Mouse (Mus musculus): ENCODE data around the gene Pabpc1l. TPM values are rescaled to one million over a fixed set of nuclear protein-coding genes. Genes with fewer than 3 reads are reported as not detected.

The Pabpc1l gene
- polyA plus RNA-seq, 1 experiment from 2014 or later = 1.5 TPM

DNA sequence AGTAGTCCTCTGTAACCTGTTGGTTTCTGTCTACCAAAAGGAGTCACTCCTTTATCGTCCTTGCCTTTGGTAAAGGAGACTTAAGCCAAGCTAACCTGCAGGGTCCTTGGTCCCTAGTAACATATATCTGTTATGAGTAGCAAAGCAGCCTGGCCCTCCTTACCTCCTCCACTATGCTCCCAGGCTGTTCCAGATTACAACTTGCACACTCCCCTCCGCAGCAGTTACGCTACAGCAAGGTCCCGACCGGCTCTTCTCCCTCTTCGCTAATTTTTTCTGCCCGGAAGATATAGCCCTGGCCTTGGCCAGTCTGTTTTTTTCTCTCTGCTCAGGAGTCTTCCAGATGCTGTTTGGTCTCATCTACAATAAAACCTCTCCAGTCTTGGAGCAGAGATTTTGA is 47.9 kb downstream of the Pabpc1l start:
- Histone ChIP-seq H3K36me3 (ENCODE audit: control insufficient read depth, insufficient read depth, low read length) (no peaks in the 10 kb centered on the region), H3K4me1 (ENCODE audit: control insufficient read depth, insufficient read depth, low read length) (peaks cover 12% of the 10 kb centered on the region), H3K27ac (ENCODE audit: low read depth, low read length) (no peak overlapping the region), H3K27me3 (ENCODE audit: control insufficient read depth, insufficient read depth, low read length) (no peaks in the 10 kb centered on the region), H3K9ac (ENCODE audit: low read length) (no peak overlapping the region), H3K4me3 (ENCODE audit: low read depth, low read length) (no peak overlapping the region), H3K9me3 (ENCODE audit: control insufficient read depth, low read length) (no peaks in the 10 kb centered on the region), H3K4me2 (ENCODE audit: low read depth) (no peak overlapping the region)
- no peak for ATAC-seq (ENCODE audit: insufficient read depth, low FRiP score, low TSS enrichment)
- no peak for DNase-seq (ENCODE audit: low spot score)
- 78% methylated on average over 7 of the region's 7 CpGs for WGBS

DNA sequence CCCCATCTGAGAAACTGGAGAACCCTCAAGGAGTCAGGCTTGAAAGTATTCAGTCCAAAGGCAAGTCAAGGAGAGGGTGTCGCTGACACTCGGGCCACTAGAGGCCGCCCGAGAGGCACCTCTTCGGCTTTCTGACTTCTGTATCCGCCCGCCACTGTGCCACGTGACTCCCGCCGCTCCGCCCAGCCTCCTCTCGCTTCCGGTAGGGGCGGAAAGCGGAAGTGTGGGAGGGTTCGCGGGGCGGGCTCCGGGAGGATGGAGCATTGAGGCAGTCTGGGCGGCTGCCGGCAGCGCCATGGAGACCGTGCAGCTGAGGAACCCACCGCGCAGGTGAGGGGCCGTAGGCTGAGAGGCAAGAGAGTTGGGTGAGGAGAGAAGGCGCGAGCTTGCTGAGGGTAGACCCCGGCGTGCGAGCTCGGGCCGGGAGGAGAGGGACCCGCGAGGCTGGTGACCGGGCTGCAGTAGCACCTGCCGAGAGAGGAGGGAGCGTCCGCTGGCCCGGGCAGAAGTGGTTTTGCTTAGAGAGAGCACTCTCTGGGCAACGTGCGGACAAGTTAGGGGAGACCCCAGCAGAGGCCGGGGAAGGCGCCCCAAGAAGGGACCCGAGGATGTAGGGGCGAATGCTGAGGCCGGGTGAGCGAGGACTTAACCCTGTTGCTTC is 48.8 kb downstream of the Pabpc1l start:
- peak; percentile 72 for ATAC-seq (ENCODE audit: insufficient read depth, low FRiP score, low TSS enrichment)
- Histone ChIP-seq H3K27me3 (ENCODE audit: control insufficient read depth, insufficient read depth, low read length) (no peaks in the 10 kb centered on the region), H3K27ac (ENCODE audit: low read depth, low read length) (no peak overlapping the region), H3K4me2 (ENCODE audit: low read depth) (peak overlapping the region; percentile 80), H3K36me3 (ENCODE audit: control insufficient read depth, insufficient read depth, low read length) (no peaks in the 10 kb centered on the region), H3K4me3 (ENCODE audit: low read depth, low read length) (peak overlapping the region; percentile 73), H3K9ac (ENCODE audit: low read length) (peak overlapping the region; percentile 65), H3K9me3 (ENCODE audit: control insufficient read depth, low read length) (no peaks in the 10 kb centered on the region), H3K4me1 (ENCODE audit: control insufficient read depth, insufficient read depth, low read length) (peaks cover 12% of the 10 kb centered on the region)
- WGBS = under 1% methylated on average over 48 of the region's 48 CpGs
- peak; percentile 98 for DNase-seq (ENCODE audit: low spot score)

DNA sequence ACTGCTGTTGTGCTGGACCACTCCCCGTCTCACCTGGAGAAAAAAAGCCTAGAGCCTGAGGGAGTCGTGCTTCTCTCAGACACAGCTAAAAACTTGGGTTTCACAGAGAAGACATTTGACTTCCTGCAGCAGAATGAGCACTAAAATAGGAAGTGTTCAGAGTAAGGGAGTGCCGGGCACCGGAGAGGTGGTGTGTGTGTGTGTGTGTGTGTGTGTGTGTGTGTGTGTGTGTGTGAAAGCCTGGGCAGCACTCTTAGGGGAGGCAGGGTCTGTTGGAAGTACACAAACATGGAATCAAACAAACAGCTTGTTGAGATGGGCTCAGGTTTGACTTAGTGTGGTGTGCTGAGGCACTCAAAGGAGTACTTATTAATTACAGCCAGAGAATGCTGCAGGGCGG is 49.8 kb downstream of the Pabpc1l start:
- ATAC-seq (ENCODE audit: insufficient read depth, low FRiP score, low TSS enrichment) (no peak), DNase-seq (ENCODE audit: low spot score) (no peak)
- Histone ChIP-seq H3K27ac (ENCODE audit: low read depth, low read length) (no peak overlapping the region), H3K36me3 (ENCODE audit: control insufficient read depth, insufficient read depth, low read length) (no peaks in the 10 kb centered on the region), H3K9ac (ENCODE audit: low read length) (no peak overlapping the region), H3K4me2 (ENCODE audit: low read depth) (peak overlapping the region; percentile 80), H3K9me3 (ENCODE audit: control insufficient read depth, low read length) (no peaks in the 10 kb centered on the region), H3K4me1 (ENCODE audit: control insufficient read depth, insufficient read depth, low read length) (peaks cover 10% of the 10 kb centered on the region), H3K4me3 (ENCODE audit: low read depth, low read length) (no peak overlapping the region; the same call in 1 of the 2 replicates), H3K27me3 (ENCODE audit: control insufficient read depth, insufficient read depth, low read length) (no peaks in the 10 kb centered on the region)
- WGBS = 62% methylated on average over 5 of the region's 5 CpGs

DNA sequence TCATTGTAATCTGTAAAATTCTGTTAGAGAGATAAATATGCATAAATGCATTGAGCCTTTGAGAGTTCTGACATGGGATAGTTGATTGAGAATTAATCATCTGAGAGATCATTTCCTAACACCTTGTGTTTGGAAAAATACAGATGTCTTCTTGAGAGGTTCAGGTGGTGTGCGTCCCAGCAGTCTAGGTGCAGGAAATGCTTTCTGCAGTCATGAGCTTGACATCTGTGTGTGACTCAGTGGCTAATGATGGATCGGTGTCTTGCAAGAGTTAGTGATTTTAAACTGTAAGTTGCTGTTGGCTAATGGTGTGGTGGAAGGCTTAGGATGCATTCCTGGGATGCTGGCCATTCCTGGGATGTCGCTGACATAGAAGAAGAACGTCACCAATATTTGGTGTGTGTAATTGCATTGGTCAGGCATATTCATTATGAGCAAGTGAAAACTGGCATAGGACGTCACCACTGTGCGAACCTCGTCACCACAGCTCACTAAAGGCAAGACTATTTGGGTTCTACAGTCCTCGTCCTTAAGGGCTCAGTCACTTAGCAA is 51.7 kb downstream of the Pabpc1l start:
- Histone ChIP-seq H3K4me1 (ENCODE audit: control insufficient read depth, insufficient read depth, low read length) (peaks cover 10% of the 10 kb centered on the region), H3K27me3 (ENCODE audit: control insufficient read depth, insufficient read depth, low read length) (no peaks in the 10 kb centered on the region), H3K4me3 (ENCODE audit: low read depth, low read length) (no peak overlapping the region), H3K36me3 (ENCODE audit: control insufficient read depth, insufficient read depth, low read length) (no peaks in the 10 kb centered on the region), H3K27ac (ENCODE audit: low read depth, low read length) (no peak overlapping the region), H3K9ac (ENCODE audit: low read length) (no peak overlapping the region), H3K4me2 (ENCODE audit: low read depth) (no peak overlapping the region), H3K9me3 (ENCODE audit: control insufficient read depth, low read length) (no peaks in the 10 kb centered on the region)
- DNase-seq (ENCODE audit: low spot score) (no peak), ATAC-seq (ENCODE audit: insufficient read depth, low FRiP score, low TSS enrichment) (no peak)
- 92% methylated on average over 8 of the region's 8 CpGs for WGBS

DNA sequence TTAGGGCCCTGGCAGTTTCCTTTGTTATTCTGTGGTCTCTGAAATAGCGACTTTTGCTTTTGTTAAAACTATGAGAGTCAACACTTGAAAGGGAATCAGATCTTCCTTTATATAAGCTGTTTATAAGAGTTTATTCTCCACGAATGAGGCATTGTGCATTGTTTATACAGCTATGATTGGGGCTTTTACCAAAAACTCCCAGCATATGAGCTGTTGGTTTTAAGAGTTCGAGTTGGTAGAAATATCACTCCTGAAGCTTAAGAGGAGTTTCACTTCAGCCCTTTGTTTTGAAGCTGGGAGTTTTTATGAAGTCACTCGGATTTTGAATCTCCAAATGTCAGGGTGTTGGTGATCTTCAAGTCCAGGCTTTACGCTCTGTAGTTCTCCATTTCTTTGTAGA is 52.6 kb downstream of the Pabpc1l start:
- peaks cover 10% of the 10 kb centered on the region for H3K4me1 ChIP-seq (ENCODE audit: control insufficient read depth, insufficient read depth, low read length)
- no peaks in the 10 kb centered on the region for H3K9me3 ChIP-seq (ENCODE audit: control insufficient read depth, low read length)
- H3K4me3 ChIP-seq (ENCODE audit: low read depth, low read length) = no peak overlapping the region
- no peak overlapping the region for H3K9ac ChIP-seq (ENCODE audit: low read length)
- ATAC-seq (ENCODE audit: insufficient read depth, low FRiP score, low TSS enrichment) (no peak), DNase-seq (ENCODE audit: low spot score) (no peak)
- no peaks in the 10 kb centered on the region for H3K36me3 ChIP-seq (ENCODE audit: control insufficient read depth, insufficient read depth, low read length)
- no peaks in the 10 kb centered on the region for H3K27me3 ChIP-seq (ENCODE audit: control insufficient read depth, insufficient read depth, low read length)
- WGBS = 91% methylated on average over 5 of the region's 5 CpGs
- H3K4me2 ChIP-seq (ENCODE audit: low read depth) = no peak overlapping the region
- no peak overlapping the region for H3K27ac ChIP-seq (ENCODE audit: low read depth, low read length)

DNA sequence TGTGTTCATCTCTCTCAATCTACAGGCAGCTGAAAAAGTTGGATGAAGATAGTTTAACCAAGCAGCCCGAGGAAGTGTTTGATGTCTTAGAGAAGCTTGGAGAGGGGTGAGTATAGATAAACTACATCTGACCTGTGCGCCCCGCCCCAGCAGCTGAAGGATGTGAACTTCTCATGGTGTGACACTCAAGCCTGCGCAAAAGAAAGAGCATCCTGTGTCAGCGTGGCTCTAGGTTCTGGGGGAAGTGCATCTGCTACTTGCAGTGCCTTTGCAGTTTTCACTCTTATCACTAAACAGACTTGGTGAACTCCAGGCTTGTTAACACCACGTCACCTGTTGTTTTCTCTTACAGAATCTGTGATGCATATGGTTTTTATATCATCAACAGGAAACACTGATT is 54.2 kb downstream of the Pabpc1l start:
- no peak for ATAC-seq (ENCODE audit: insufficient read depth, low FRiP score, low TSS enrichment)
- 91% methylated on average over 6 of the region's 6 CpGs for WGBS
- DNase-seq (ENCODE audit: low spot score) = no peak

DNA sequence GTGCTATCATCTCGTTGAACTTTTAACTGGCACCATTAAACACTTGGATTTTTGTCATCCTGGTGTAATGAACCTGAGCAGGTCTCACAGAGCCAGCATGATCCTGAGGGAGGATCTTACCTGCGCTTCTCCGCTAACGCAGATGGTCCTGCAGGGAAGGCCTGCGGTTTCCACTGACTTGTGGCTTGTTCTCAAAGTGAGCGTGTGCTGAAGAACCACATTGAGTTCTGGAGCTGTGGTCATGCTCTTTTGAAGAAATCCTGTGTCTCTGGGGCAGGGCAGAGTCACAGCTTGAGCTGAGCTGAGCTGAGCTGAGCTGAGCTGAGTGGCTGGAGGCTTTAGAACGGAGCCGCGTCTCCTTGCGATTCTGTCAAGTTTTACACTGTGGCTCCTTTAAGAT is 56.3 kb downstream of the Pabpc1l start:
- Histone ChIP-seq H3K9me3 (ENCODE audit: control insufficient read depth, low read length) (no peaks in the 10 kb centered on the region), H3K4me2 (ENCODE audit: low read depth) (no peak overlapping the region), H3K9ac (ENCODE audit: low read length) (no peak overlapping the region), H3K36me3 (ENCODE audit: control insufficient read depth, insufficient read depth, low read length) (no peaks in the 10 kb centered on the region), H3K4me3 (ENCODE audit: low read depth, low read length) (no peak overlapping the region), H3K27me3 (ENCODE audit: control insufficient read depth, insufficient read depth, low read length) (no peaks in the 10 kb centered on the region), H3K27ac (ENCODE audit: low read depth, low read length) (no peak overlapping the region), H3K4me1 (ENCODE audit: control insufficient read depth, insufficient read depth, low read length) (no peaks in the 10 kb centered on the region)
- DNase-seq (ENCODE audit: low spot score) (no peak), ATAC-seq (ENCODE audit: insufficient read depth, low FRiP score, low TSS enrichment) (no peak)
- WGBS = 95% methylated on average over 10 of the region's 10 CpGs

More for the DNA sequence above, 54.2 kb downstream of the Pabpc1l start:
- Histone ChIP-seq H3K9me3 (ENCODE audit: control insufficient read depth, low read length) (no peaks in the 10 kb centered on the region), H3K27ac (ENCODE audit: low read depth, low read length) (no peak overlapping the region), H3K9ac (ENCODE audit: low read length) (no peak overlapping the region), H3K27me3 (ENCODE audit: control insufficient read depth, insufficient read depth, low read length) (no peaks in the 10 kb centered on the region), H3K4me3 (ENCODE audit: low read depth, low read length) (no peak overlapping the region), H3K36me3 (ENCODE audit: control insufficient read depth, insufficient read depth, low read length) (no peaks in the 10 kb centered on the region), H3K4me2 (ENCODE audit: low read depth) (no peak overlapping the region), H3K4me1 (ENCODE audit: control insufficient read depth, insufficient read depth, low read length) (peaks cover 10% of the 10 kb centered on the region)

DNA sequence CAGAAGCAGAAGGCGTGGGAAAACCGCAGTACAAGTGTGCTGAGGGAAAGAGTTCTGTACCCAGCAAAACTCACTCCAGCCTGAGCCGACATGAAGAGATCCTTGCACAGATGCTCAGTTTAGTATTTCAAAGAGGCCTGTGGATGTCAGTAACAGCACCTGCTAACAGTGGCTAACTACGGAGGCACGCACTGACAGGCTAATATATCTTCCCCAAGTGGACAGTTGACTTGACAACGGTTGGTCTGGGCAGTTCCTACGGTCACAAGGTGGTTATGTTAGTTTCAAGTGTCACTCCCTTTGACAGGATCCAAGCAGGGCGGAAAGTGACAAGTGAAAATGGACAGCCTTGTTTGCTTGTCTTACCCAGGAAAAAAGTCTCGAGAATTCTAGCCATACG is 56.9 kb downstream of the Pabpc1l start:
- Histone ChIP-seq H3K4me1 (ENCODE audit: control insufficient read depth, insufficient read depth, low read length) (no peaks in the 10 kb centered on the region), H3K36me3 (ENCODE audit: control insufficient read depth, insufficient read depth, low read length) (no peaks in the 10 kb centered on the region), H3K9ac (ENCODE audit: low read length) (no peak overlapping the region), H3K27me3 (ENCODE audit: control insufficient read depth, insufficient read depth, low read length) (no peaks in the 10 kb centered on the region), H3K9me3 (ENCODE audit: control insufficient read depth, low read length) (no peaks in the 10 kb centered on the region), H3K4me3 (ENCODE audit: low read depth, low read length) (no peak overlapping the region), H3K27ac (ENCODE audit: low read depth, low read length) (no peak overlapping the region), H3K4me2 (ENCODE audit: low read depth) (no peak overlapping the region)
- DNase-seq (ENCODE audit: low spot score) (no peak), ATAC-seq (ENCODE audit: insufficient read depth, low FRiP score, low TSS enrichment) (no peak)
- WGBS = 86% methylated on average over 10 of the region's 10 CpGs

DNA sequence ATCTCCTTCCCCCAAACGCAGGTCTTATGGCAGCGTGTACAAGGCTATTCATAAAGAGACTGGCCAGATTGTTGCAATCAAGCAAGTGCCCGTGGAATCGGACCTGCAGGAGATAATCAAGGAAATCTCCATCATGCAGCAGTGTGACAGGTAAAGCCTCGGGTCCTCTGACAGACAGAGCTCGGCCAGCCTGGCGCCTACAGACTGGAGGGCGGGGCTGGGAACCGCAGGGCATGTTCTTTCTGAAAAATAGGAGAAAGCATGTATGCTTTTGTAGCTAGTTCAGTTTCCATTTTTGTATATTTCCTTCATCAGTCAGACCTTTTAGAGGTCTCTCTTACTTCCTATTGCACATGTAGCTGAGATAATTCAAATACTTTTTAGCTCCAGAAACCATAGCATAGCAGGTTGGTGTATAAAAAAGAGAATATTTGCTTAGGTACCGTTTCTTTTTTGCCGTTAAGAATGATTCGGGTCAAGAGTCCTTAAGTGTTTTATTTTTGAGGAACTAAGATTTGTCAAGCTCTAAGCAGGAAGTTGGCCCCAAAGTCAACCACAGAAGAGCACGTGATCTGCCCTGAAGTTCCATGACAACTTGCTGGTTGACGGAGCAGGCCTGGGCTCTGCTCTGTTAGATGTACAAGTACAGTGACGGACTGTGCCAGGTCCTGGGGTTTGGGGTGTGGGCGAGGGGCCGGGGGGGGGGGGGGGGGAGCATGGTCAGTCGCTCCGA is 58.5 kb downstream of the Pabpc1l start:
- ATAC-seq (ENCODE audit: insufficient read depth, low FRiP score, low TSS enrichment) (no peak), DNase-seq (ENCODE audit: low spot score) (no peak)
- Histone ChIP-seq H3K9me3 (ENCODE audit: control insufficient read depth, low read length) (no peaks in the 10 kb centered on the region), H3K9ac (ENCODE audit: low read length) (no peak overlapping the region), H3K27ac (ENCODE audit: low read depth, low read length) (no peak overlapping the region), H3K27me3 (ENCODE audit: control insufficient read depth, insufficient read depth, low read length) (no peaks in the 10 kb centered on the region), H3K4me1 (ENCODE audit: control insufficient read depth, insufficient read depth, low read length) (no peaks in the 10 kb centered on the region), H3K36me3 (ENCODE audit: control insufficient read depth, insufficient read depth, low read length) (no peaks in the 10 kb centered on the region), H3K4me3 (ENCODE audit: low read depth, low read length) (no peak overlapping the region), H3K4me2 (ENCODE audit: low read depth) (no peak overlapping the region)
- 92% methylated on average over 17 of the region's 19 CpGs for WGBS
